Mouse (Mus musculus): ENCODE measurements at regions not wholly inside any gene's neighbourhood (a gene's known extent, or its start where the extent isn't known, plus 50 kb on each side); places are given as distances from the start of the nearest gene placed in this dataset.

- no peak for TF ChIP-seq POLR2A (IDR thresholded peaks at IDR 0.05; ENCODE audit: extremely low read depth, insufficient read depth, low read length)
- TF ChIP-seq CTCF (IDR thresholded peaks at IDR 0.05; ENCODE audit: low read depth, low read length): no peak
Observed at GRCm38 (mm10) chr14:72293677-72294387, 197.8 kb downstream of the Gm9195 start.

Data from liver, adult 2 months (tissue).